Mouse (Mus musculus): ENCODE data around the gene Sirt2.

DNA sequence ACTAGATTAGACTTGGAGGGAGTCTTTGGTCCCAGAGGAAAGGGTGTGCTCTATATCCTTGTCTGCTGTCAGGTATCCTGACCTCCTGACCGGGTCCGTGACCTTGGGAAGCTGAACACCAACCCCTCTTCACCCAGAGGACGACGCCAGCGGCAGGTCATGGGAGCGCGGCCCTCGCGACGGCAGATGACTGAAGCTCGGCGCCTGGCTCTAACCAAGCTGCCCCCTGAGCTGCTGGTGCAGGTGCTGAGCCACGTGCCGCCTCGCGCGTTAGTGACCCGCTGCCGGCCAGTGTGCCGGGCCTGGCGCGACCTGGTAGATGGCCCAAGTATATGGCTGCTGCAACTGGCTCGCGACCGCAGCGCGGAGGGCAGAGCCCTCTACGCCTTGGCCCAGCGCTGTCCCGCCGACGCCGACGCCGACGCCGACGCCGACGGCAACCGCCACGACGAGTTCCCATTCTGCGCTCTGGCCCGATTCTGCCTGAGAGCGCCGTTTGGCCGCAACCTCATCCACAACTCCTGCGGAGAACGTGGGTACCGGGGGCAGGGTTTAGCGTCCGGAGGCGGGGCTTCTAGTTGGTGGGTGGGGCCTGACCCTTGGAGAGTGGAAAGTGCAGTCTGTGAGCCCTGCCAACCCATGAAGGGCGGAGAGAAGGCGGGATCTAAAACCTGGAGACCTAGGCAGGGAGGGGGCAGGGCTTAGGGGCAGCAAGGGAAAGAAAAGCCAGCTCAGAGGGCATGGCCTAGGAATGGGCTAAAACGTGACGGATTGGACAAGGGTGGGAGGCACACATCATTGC lies 34.0 kb upstream of the Sirt2 start:
- TF ChIP-seq GATA1 (IDR thresholded peaks at IDR 0.05; ENCODE audit: borderline replicate concordance, low read length) (no peak), FLI1 (IDR thresholded peaks at IDR 0.05; ENCODE audit: low read length) (no peak)

All from megakaryocyte, embryonic 14.5 days (primary cell).